Mouse (Mus musculus) ES-E14 (cell line): ENCODE results near the gene Cbr3.

Source experiments
- CHD2 ChIP-seq: IDR thresholded peaks from 2 replicates; pipeline ENCODE4 v1.6.1; 2014; ENCODE audit warnings: mild to moderate bottlenecking, low read depth, low read length, inconsistent platforms
- HCFC1 ChIP-seq: IDR thresholded peaks from 2 replicates; pipeline ENCODE4 v1.6.1; 2012; ENCODE audit warnings: low read length, inconsistent platforms, borderline replicate concordance; ENCODE audit not compliant: insufficient read depth
- MAFK ChIP-seq: IDR thresholded peaks from 2 replicates; pipeline ENCODE4 v1.6.1; 2014; ENCODE audit warnings: mild to moderate bottlenecking, low read depth, low read length, inconsistent platforms; ENCODE audit not compliant: insufficient read depth
- ZC3H11A ChIP-seq: IDR thresholded peaks from 2 replicates; pipeline ENCODE4 v1.6.1; 2012; ENCODE audit warnings: low read depth, mild to moderate bottlenecking, inconsistent platforms, low read length, borderline replicate concordance
- ZNF384 ChIP-seq: IDR thresholded peaks from 2 replicates; pipeline ENCODE4 v1.6.1; 2012; ENCODE audit warnings: low read depth, low read length, inconsistent platforms

GRCm38 (mm10) chr16:93679165-93679564, 3.9 kb upstream of the Cbr3 start:
- TF ChIP-seq ZNF384 (no peak), ZC3H11A (no peak), HCFC1 (no peak), CHD2 (no peak), MAFK (no peak)
